Mouse (Mus musculus): ENCODE data around the gene Slc9a8. TPM values are rescaled to one million over a fixed set of nuclear protein-coding genes. Genes with fewer than 3 reads are reported as not detected.
"Not testable (repeated sequence)": the region's sequence is repeated elsewhere in the genome, so short reads cannot be mapped to it uniquely, and the experiment has no call there.

Gene Slc9a8
- polyA plus RNA-seq, 1 experiment from 2014 or later: 18.7 TPM

DNA sequence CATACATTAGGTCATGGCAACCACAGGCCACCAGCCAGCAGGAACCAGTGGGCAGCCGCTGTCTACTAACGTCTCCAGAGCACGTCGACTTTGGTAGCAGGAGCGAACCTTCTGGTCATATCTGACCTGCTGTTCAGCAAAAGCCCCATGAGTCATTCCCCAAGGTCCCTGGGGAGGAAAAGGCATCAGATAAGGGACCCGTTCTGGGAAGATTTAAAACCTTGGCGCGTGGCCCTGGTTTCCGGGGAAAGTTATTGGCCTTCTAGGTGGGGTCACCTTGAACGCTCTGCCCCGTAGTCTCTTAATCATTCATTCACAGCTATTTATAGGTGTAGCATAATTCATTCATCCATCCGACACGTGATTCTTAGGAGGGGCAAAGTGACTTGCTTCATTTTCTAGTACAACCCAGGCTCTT is 37.8 kb upstream of the Slc9a8 start:
- no peaks in the 10 kb centered on the region for H3K27me3 ChIP-seq (replicated peaks)
- no peak for ATAC-seq (ENCODE audit: extremely low read depth, insufficient number of reproducible peaks, low FRiP score, low TSS enrichment)
- H3K9me3 ChIP-seq: no peaks in the 10 kb centered on the region
- H3K4me2 ChIP-seq: no peak overlapping the region
- H3K9ac ChIP-seq: peak overlapping the region; percentile 52; the same call in 1 of the 2 replicates
- H3K36me3 ChIP-seq: no peaks in the 10 kb centered on the region
- WGBS: 33% methylated on average over 13 of the region's 13 CpGs
- no peak overlapping the region for H3K4me3 ChIP-seq
- peaks cover 36% of the 10 kb centered on the region for H3K4me1 ChIP-seq
- H3K27ac ChIP-seq (replicated peaks): peak overlapping the region; percentile 48; the same call in 1 of the 2 replicates

DNA sequence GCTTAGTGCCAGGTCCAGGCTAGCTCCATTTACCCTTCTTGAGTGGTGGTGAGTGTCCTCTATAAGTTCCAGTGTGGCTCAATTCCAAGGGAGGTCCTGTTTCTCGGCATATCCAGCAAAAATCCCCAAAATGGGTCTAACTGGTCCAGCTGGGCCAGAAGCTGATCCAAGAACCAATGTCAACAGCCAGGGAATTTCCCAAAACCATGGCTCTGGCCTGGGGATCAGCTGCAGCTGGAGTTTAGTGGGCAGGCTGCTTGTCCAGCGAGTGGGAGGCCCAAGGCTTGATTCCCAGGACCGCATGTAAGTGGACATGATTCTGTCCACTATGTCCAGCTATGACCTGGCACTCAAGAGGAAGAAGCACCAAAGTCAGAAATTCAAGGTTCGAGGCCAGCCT is 35.1 kb upstream of the Slc9a8 start:
- Histone ChIP-seq H3K27me3 (replicated peaks) (no peaks in the 10 kb centered on the region), H3K4me3 (no peak overlapping the region), H3K4me2 (no peak overlapping the region), H3K9ac (no peak overlapping the region), H3K9me3 (no peaks in the 10 kb centered on the region), H3K27ac (replicated peaks) (no peak overlapping the region), H3K36me3 (no peaks in the 10 kb centered on the region), H3K4me1 (peaks cover 28% of the 10 kb centered on the region)
- WGBS: 75% methylated on average over 4 of the region's 4 CpGs
- ATAC-seq (ENCODE audit: extremely low read depth, insufficient number of reproducible peaks, low FRiP score, low TSS enrichment): no peak

DNA sequence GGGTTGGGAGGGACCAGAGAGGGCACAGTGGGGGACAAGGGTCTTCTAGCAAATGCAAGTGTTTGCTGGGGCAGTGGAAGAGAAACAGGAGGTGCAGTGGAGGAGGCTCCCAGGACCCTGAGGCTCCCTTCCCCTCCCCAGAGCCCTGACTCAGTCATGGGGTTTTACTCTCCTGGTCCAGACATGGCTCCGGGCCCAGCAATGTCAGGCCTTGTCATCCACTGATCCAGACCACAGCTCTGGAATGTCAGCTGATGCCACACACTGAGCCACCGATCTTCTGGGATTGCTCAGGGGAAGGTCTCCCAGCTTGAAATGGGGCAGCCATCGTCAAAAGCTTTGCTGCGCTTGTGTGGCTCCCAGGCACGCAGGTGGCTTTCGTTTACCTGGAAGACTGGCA is 34.5 kb upstream of the Slc9a8 start:
- H3K9ac ChIP-seq: no peak overlapping the region
- no peaks in the 10 kb centered on the region for H3K36me3 ChIP-seq
- H3K9me3 ChIP-seq: no peaks in the 10 kb centered on the region
- H3K4me3 ChIP-seq: no peak overlapping the region
- no peaks in the 10 kb centered on the region for H3K27me3 ChIP-seq (replicated peaks)
- no peak for ATAC-seq (ENCODE audit: extremely low read depth, insufficient number of reproducible peaks, low FRiP score, low TSS enrichment)
- 55% methylated on average over 6 of the region's 6 CpGs for WGBS
- peaks cover 26% of the 10 kb centered on the region for H3K4me1 ChIP-seq
- no peak overlapping the region for H3K27ac ChIP-seq (replicated peaks)
- H3K4me2 ChIP-seq: no peak overlapping the region

DNA sequence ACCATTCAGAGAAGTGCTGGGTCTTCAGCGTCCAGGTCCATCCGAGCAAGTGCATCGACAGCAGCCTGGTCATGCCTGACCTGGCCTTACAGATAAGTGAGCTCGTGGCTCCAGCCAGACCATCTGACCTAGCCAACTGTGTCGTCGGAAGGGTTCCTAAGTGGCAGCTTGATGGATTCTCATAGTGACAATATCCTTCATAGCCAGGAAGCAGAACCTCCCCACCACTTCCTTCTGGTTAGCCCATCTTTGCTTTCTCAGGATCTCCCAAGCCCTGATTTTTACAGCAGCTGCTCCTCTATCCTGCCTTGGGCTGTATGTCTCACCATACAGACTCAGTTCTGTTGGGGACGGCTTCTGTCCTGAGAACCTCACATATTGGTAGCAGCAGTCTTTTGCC is 27.1 kb upstream of the Slc9a8 start:
- H3K4me2 ChIP-seq: no peak overlapping the region
- H3K9ac ChIP-seq: no peak overlapping the region
- no peaks in the 10 kb centered on the region for H3K27me3 ChIP-seq (replicated peaks)
- no peak overlapping the region for H3K4me3 ChIP-seq
- ATAC-seq (ENCODE audit: extremely low read depth, insufficient number of reproducible peaks, low FRiP score, low TSS enrichment): no peak
- no peaks in the 10 kb centered on the region for H3K36me3 ChIP-seq
- WGBS: 60% methylated on average over 7 of the region's 7 CpGs
- no peaks in the 10 kb centered on the region for H3K4me1 ChIP-seq
- H3K9me3 ChIP-seq: no peaks in the 10 kb centered on the region
- no peak overlapping the region for H3K27ac ChIP-seq (replicated peaks)

DNA sequence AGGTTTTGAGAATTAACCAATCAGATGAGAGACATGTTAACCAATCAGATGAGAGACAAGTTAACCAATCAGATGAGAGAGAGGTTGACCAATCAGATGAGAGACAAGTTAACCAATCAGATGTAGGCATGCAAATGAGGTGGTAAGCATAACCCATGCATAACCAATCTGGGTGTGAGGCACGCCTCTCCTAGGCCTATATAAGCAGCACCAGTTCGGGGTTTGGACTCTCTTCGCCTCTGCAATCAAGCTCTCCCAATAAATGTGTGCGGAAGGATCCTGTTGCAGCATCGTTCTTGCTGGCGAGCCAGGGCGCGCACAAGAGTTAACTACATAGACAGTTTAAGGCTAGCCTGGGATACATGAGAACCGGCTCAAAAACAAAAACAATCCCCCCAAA is 25.1 kb upstream of the Slc9a8 start:
- H3K36me3 ChIP-seq; H3K4me1 ChIP-seq; ATAC-seq (ENCODE audit: extremely low read depth, insufficient number of reproducible peaks, low FRiP score, low TSS enrichment); H3K27me3 ChIP-seq (replicated peaks); H3K27ac ChIP-seq (replicated peaks); H3K9me3 ChIP-seq; H3K4me3 ChIP-seq; H3K9ac ChIP-seq; H3K4me2 ChIP-seq: not testable (repeated sequence)
- 94% methylated on average over 9 of the region's 9 CpGs for WGBS

DNA sequence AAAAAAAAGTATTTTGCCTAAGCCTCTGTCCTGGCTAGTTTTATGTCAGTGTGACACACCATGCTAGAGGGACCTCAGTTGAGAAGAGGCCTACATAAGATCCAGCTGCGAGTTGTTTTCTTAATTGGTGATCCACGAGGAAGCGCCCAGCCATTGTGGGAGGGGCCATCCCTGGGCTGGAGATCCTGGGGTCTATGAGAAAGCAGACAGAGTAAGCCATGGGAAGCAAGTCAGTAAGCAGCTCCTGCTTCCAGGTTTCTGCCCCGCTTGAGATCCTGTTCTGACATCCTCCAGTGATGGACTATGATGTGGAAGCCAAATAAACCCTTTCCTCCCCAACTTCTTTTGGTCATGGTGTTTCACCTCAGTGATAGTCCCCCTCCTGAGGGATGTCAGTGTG is 22.5 kb upstream of the Slc9a8 start:
- Histone ChIP-seq H3K9ac (no peak overlapping the region), H3K9me3 (no peaks in the 10 kb centered on the region), H3K4me3 (no peak overlapping the region), H3K36me3 (no peaks in the 10 kb centered on the region), H3K27me3 (replicated peaks) (no peaks in the 10 kb centered on the region), H3K4me1 (no peaks in the 10 kb centered on the region), H3K27ac (replicated peaks) (no peak overlapping the region), H3K4me2 (no peak overlapping the region)
- ATAC-seq (ENCODE audit: extremely low read depth, insufficient number of reproducible peaks, low FRiP score, low TSS enrichment): no peak
- 52% methylated on average over 4 of the region's 4 CpGs for WGBS

DNA sequence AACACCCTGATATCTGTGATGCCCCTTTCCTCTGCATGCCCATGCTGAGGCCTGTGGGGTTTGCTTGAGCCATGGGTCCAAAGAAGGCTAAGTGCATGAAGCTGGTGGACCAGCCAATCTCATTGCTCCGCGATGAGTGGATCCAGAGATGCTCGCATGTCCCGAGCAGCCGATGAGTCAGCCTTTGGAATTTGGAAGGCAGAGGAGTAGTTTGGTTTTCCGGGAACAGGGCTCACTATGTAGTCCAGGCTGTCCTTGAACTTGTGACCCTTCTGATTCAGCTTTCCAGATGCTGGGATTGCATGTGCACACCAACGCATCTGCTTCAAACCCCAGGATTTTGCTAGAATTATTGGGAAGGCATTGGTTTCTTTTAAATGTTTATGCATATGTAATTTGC is 21.9 kb upstream of the Slc9a8 start:
- Histone ChIP-seq H3K4me2 (no peak overlapping the region), H3K27ac (replicated peaks) (no peak overlapping the region), H3K9me3 (no peaks in the 10 kb centered on the region), H3K27me3 (replicated peaks) (no peaks in the 10 kb centered on the region), H3K9ac (no peak overlapping the region), H3K36me3 (no peaks in the 10 kb centered on the region), H3K4me3 (no peak overlapping the region), H3K4me1 (no peaks in the 10 kb centered on the region)
- WGBS: 52% methylated on average over 7 of the region's 7 CpGs
- no peak for ATAC-seq (ENCODE audit: extremely low read depth, insufficient number of reproducible peaks, low FRiP score, low TSS enrichment)

DNA sequence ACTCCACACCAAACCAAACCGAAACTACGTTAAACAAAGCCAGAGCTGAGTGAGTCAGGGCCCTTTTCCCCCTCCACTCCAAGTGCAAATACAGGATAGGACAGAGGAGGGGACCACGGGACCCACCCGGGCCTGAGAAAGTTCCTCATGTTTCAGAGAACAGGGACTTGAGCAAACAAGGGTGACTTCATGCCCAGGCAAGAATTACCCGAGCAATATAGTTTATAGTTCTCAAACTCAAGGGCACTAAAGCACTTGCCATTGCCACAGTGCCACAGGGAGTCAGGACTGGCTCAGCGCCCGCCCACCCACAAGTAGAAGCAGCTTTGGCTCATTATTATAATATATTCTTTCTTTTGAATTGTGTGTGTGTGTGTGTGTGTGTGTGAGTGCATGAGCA is 18.4 kb upstream of the Slc9a8 start:
- 68% methylated on average over 7 of the region's 7 CpGs for WGBS
- no peaks in the 10 kb centered on the region for H3K36me3 ChIP-seq
- H3K27ac ChIP-seq (replicated peaks): no peak overlapping the region
- H3K4me1 ChIP-seq: no peaks in the 10 kb centered on the region
- H3K9ac ChIP-seq: no peak overlapping the region
- H3K4me2 ChIP-seq: no peak overlapping the region
- H3K9me3 ChIP-seq: no peaks in the 10 kb centered on the region
- H3K4me3 ChIP-seq: no peak overlapping the region
- no peak for ATAC-seq (ENCODE audit: extremely low read depth, insufficient number of reproducible peaks, low FRiP score, low TSS enrichment)
- H3K27me3 ChIP-seq (replicated peaks): no peaks in the 10 kb centered on the region

DNA sequence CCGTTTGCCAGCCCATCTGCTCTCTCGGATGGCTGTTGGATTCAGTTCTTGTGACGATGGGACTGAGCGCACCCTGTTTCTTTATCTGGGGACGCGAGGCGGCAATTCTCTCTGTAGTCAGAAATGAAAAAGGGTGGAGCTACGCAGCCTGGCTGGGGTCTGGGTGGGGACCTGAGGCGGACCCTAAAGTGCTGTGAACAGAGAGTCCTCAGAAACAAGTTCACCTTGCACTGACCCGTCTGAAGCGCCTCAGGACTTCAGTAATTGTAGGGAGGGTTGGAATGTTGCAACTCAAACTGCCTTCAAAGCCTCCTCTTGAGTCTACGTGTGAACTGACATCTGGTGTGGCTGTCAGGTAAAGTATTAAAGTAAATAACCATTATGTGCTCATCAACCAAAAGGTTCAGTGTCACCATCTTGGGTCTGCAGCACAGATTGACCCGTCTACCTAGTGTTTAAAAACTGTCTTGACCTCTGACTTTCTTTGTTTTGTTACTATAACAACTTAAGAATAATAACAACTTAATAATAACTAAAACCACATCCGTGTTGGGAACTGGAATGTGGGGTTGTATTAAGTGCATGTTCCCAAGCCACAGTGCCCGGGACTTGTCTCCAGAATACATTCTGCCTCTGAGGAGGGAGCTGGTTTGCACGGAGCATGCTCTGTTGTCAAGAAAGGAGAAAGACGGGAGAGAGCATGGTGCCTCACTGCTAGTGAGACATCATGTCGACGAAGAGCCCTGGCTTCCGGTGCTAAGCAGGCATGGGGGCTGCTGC is 16.2 kb upstream of the Slc9a8 start:
- 70% methylated on average over 20 of the region's 20 CpGs for WGBS

DNA sequence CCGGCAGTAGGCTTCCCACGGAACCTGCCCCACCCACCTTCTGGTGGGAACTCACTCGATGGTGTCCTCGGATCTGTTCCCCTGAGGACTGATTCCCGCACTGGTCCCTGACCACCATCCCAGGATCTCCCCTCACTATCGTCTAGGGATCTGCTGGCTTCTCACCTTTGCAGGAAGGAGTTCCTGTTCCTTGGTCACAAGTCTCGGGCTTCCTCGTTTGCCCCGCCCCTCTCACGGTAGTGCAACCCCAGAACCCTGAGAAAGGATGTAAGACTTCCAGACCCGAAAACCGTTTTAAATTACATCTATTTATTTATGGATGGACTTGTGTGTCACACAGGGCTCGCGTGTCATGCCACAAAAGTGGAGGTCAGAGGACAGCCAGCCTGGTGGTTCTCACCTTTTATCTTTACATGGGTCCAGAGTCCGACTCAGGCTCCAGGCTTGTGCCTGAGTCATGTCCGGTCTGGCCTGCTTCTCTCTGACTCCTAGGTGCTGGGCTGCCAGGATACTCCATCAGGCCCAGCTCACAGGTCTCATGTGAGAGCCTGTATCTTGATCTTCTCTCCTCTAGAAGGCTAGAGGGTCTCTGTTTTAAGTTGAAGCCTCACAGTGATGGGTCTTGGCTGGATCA is 14.1 kb upstream of the Slc9a8 start:
- no peaks in the 10 kb centered on the region for H3K27me3 ChIP-seq (replicated peaks)
- H3K9me3 ChIP-seq: no peaks in the 10 kb centered on the region
- H3K4me3 ChIP-seq: no peak overlapping the region
- H3K4me1 ChIP-seq: no peaks in the 10 kb centered on the region
- H3K4me2 ChIP-seq: no peak overlapping the region
- H3K27ac ChIP-seq (replicated peaks): no peak overlapping the region
- WGBS: 83% methylated on average over 16 of the region's 16 CpGs
- no peaks in the 10 kb centered on the region for H3K36me3 ChIP-seq
- ATAC-seq (ENCODE audit: extremely low read depth, insufficient number of reproducible peaks, low FRiP score, low TSS enrichment): no peak
- no peak overlapping the region for H3K9ac ChIP-seq

More for the DNA sequence above, 16.2 kb upstream of the Slc9a8 start:
- Histone ChIP-seq H3K4me2 (no peak overlapping the region), H3K27ac (replicated peaks) (no peak overlapping the region), H3K4me3 (no peak overlapping the region), H3K9ac (no peak overlapping the region), H3K9me3 (no peaks in the 10 kb centered on the region), H3K4me1 (no peaks in the 10 kb centered on the region), H3K36me3 (no peaks in the 10 kb centered on the region), H3K27me3 (replicated peaks) (no peaks in the 10 kb centered on the region)
- no peak for ATAC-seq (ENCODE audit: extremely low read depth, insufficient number of reproducible peaks, low FRiP score, low TSS enrichment)

DNA sequence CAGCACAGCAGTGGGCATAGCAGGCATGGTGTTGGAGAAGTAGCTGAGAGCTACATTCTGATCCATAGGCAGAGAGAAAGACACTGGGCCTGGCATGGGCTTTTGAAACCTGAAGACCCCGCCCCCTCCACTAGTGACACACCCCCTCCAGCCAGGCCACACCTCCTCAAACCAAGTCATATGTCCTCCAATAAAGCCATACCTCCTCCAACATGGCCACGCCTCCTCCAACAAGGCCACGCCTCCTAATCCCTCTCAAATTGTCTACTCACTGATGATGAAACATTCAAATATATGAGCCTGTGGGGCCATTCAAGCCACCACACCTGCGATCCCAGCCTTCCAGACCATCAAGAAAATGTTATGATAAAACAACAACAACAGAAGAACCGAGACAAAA is 7.1 kb upstream of the Slc9a8 start:
- no peak for ATAC-seq (ENCODE audit: extremely low read depth, insufficient number of reproducible peaks, low FRiP score, low TSS enrichment)
- no peaks in the 10 kb centered on the region for H3K4me1 ChIP-seq
- 86% methylated on average over 5 of the region's 5 CpGs for WGBS
- no peaks in the 10 kb centered on the region for H3K27me3 ChIP-seq (replicated peaks)
- no peaks in the 10 kb centered on the region for H3K36me3 ChIP-seq
- no peak overlapping the region for H3K9ac ChIP-seq
- H3K9me3 ChIP-seq: no peaks in the 10 kb centered on the region; the same call in 1 of the 2 replicates
- H3K27ac ChIP-seq (replicated peaks): no peak overlapping the region
- H3K4me3 ChIP-seq: no peak overlapping the region
- H3K4me2 ChIP-seq: no peak overlapping the region
